Mouse (Mus musculus) midbrain, embryonic 11.5 days (tissue): ENCODE data around the gene Pdpn. TPM values are rescaled to one million over a fixed set of nuclear protein-coding genes. Genes with fewer than 3 reads are reported as not detected.
A peak's percentile ranks its signal among the peaks of the same experiment; 100 is the strongest.

Source experiments
- ATAC-seq: fragments of 200-750 bp; cut with Nextera tagmentation; 2 replicates; pipeline ENCODE4 v1.8.0; 2017; ENCODE audit warnings: moderate TSS enrichment, moderate library complexity; ENCODE audit not compliant: low FRiP score
- DNase-seq: peaks from one replicate; pipeline ENCODE4 v3.0.0; 2015; ENCODE audit warnings: low spot score; ENCODE audit errors: missing footprints
- H3K27ac ChIP-seq: fragments of 300-500 bp; sonication (generic); 2 replicates; pipeline ENCODE4 v1.5.1; 2014; ENCODE audit warnings: low read depth, low read length
- H3K27me3 ChIP-seq: fragments of 300-500 bp; sonication (generic); 2 replicates; pipeline ENCODE4 v1.6.1; 2014; ENCODE audit warnings: mild to moderate bottlenecking, low read length, moderate library complexity, mixed read lengths; ENCODE audit not compliant: control insufficient read depth, insufficient read depth
- H3K36me3 ChIP-seq: fragments of 300-500 bp; sonication (generic); 2 replicates; pipeline ENCODE4 v1.6.1; 2014; ENCODE audit warnings: mild to moderate bottlenecking, low read length, moderate library complexity, mixed read lengths; ENCODE audit not compliant: control insufficient read depth, insufficient read depth
- H3K4me1 ChIP-seq: fragments of 300-500 bp; sonication (generic); 2 replicates; pipeline ENCODE4 v1.6.1; 2014; ENCODE audit warnings: low read length; ENCODE audit not compliant: control insufficient read depth, insufficient read depth
- H3K4me2 ChIP-seq: fragments of 300-500 bp; sonication (generic); 2 replicates; pipeline ENCODE4 v1.6.1; 2014; ENCODE audit warnings: mild to moderate bottlenecking, moderate library complexity
- H3K4me3 ChIP-seq: fragments of 300-500 bp; sonication (generic); 2 replicates; pipeline ENCODE4 v1.5.1; 2014; ENCODE audit warnings: low read depth, low read length
- H3K9ac ChIP-seq: fragments of 300-500 bp; sonication (generic); 2 replicates; pipeline ENCODE4 v1.6.1; 2014; ENCODE audit warnings: low read length
- H3K9me3 ChIP-seq: fragments of 300-500 bp; sonication (generic); 2 replicates; pipeline ENCODE4 v1.6.1; 2016; ENCODE audit warnings: low read length; ENCODE audit not compliant: control insufficient read depth
- WGBS: fragments of 180-500 bp; shearing (Covaris S2); extraction: QIAGEN DNeasy Blood & Tissue Kit; methylation state at CpG from one replicate; pipeline ENCODE4 v1.1.7; 2014; 5-methylcytosine and 5-hydroxymethylcytosine counted together
- polyA plus RNA-seq: library from polyadenylated mRNA; unstranded; fragments of >200 nt; fragmentation: Nextera tagmentation; extraction: Ambion mirVana; gene quantifications from 2 replicates; pipeline ENCODE4 v1.2.1, GENCODE M21; 2014

The Pdpn gene
- polyA plus RNA-seq, 1 experiment from 2014 or later = 119 TPM

GRCm38 (mm10) chr4:143288880-143289279, 10.5 kb downstream of the Pdpn start:
- Histone ChIP-seq H3K4me2 (no peak overlapping the region), H3K9me3 (no peaks in the 10 kb centered on the region), H3K9ac (no peak overlapping the region), H3K4me3 (no peak overlapping the region), H3K27me3 (no peaks in the 10 kb centered on the region), H3K36me3 (peaks cover 4% of the 10 kb centered on the region), H3K27ac (no peak overlapping the region), H3K4me1 (peaks cover 8% of the 10 kb centered on the region)
- DNase-seq (no peak), ATAC-seq (no peak)
- 64% methylated on average over 7 of the region's 7 CpGs for WGBS

DNA sequence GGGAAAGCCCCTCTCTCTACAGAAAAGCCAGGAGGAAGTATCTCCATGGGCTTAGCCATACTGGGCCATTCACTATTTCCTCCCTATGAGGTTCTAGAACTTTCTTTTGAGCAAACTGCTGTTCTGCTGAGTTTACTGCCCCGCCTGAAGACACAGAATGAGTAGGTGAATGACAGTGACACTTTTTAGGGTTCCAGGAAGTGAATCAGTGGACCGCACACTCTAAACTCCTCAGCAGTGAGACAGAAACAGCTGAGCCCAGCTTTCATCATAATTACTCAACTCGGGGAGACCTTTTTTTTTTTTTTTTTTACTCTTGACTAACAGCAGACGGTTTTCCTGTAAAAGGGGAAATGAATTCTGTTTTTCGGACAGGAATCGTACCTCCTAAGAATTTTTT, 10.9 kb downstream of the Pdpn start:
- H3K9ac ChIP-seq = no peak overlapping the region
- peaks cover under 1% of the 10 kb centered on the region; the same call in 1 of the 2 replicates for H3K36me3 ChIP-seq
- no peaks in the 10 kb centered on the region for H3K27me3 ChIP-seq
- H3K27ac ChIP-seq = no peak overlapping the region
- 85% methylated on average over 6 of the region's 6 CpGs for WGBS
- no peak overlapping the region for H3K4me3 ChIP-seq
- no peaks in the 10 kb centered on the region for H3K9me3 ChIP-seq
- DNase-seq = no peak
- peaks cover 8% of the 10 kb centered on the region for H3K4me1 ChIP-seq
- ATAC-seq = no peak
- H3K4me2 ChIP-seq = no peak overlapping the region

GRCm38 (mm10) chr4:143287065-143287464, 12.3 kb downstream of the Pdpn start:
- H3K36me3 ChIP-seq = no peaks in the 10 kb centered on the region
- no peak overlapping the region for H3K4me2 ChIP-seq
- no peak overlapping the region for H3K9ac ChIP-seq
- no peak overlapping the region for H3K4me3 ChIP-seq
- peaks cover 8% of the 10 kb centered on the region for H3K4me1 ChIP-seq
- ATAC-seq (peak; percentile 70), DNase-seq (no peak)
- no peak overlapping the region for H3K27ac ChIP-seq
- no peaks in the 10 kb centered on the region for H3K27me3 ChIP-seq
- WGBS = 64% methylated on average over 4 of the region's 4 CpGs
- H3K9me3 ChIP-seq = no peaks in the 10 kb centered on the region

DNA sequence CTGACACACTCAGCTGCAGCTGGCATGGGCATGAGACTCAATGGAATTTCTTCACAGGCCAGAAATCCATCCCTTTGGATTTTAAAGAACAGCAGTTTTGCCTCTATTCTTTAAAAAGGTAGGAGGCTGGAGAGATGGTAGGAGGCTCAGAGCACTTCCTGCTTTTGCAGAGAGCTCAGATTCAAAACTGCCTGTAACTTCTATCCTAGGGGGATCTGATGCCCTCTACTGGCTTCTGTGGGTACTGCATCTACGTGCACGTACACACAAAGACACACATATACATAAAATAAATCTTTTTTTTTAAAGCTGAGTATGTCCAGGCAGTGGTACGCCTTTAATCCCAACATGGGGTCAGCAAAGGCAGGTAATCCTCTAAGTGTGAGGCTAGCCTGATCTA, 19.2 kb downstream of the Pdpn start:
- H3K27ac ChIP-seq = peak overlapping the region; percentile 92
- peaks cover 18% of the 10 kb centered on the region for H3K4me1 ChIP-seq
- 82% methylated on average over 3 of the region's 3 CpGs for WGBS
- no peaks in the 10 kb centered on the region for H3K9me3 ChIP-seq
- H3K4me3 ChIP-seq = no peak overlapping the region
- no peaks in the 10 kb centered on the region for H3K27me3 ChIP-seq
- ATAC-seq (peak; percentile 10; the same call in 1 of the 2 replicates), DNase-seq (peak; percentile 93)
- no peaks in the 10 kb centered on the region for H3K36me3 ChIP-seq
- no peak overlapping the region for H3K4me2 ChIP-seq
- H3K9ac ChIP-seq = peak overlapping the region; percentile 10; the same call in 1 of the 2 replicates

DNA sequence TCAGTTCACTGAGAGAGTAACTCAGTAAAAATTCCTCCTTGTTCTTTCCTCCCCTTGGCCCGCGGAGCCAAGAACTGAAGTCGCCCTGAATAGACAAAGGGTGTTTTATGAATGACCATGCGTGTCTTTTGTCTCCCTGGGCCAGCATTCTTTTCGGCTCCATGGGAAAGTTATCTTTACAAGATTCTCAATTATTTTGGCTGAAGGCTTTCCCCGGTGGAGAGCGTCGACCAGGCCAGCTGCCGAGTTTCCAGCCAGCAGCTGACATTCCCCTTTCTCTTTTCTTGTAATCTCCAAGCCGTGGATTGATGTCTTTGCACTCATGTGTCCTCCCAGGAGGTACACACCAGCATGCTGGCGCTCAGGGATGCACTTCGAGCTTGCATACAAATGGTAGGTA, 19.7 kb downstream of the Pdpn start:
- H3K4me2 ChIP-seq = no peak overlapping the region
- peaks cover 18% of the 10 kb centered on the region for H3K4me1 ChIP-seq
- no peaks in the 10 kb centered on the region for H3K9me3 ChIP-seq
- 14% methylated on average over 12 of the region's 12 CpGs for WGBS
- H3K36me3 ChIP-seq = no peaks in the 10 kb centered on the region
- H3K27me3 ChIP-seq = no peaks in the 10 kb centered on the region
- DNase-seq = peak; percentile 93
- H3K27ac ChIP-seq = peak overlapping the region; percentile 92
- no peak overlapping the region for H3K4me3 ChIP-seq
- ATAC-seq = peak; percentile 83
- H3K9ac ChIP-seq = peak overlapping the region; percentile 11; the same call in 1 of the 2 replicates

DNA sequence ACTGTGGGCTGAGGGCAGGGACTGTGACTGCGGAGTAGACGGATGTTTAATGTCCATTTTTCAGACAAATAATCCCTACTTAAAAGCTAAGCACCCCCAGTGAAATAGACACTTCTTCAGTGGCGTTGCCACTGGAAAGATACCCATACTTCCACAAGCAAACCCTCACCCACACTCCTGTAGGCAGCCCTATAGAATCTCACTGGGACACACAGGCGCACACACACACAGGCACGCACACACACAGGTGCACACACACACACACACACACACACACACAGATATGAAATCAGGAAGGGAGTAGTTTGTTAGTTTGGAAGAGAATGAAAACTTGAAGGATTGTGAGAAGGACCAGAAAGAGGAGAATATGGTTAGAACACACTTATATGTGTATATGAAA, 20.3 kb downstream of the Pdpn start:
- H3K4me1 ChIP-seq = peaks cover 18% of the 10 kb centered on the region
- no peak overlapping the region; the same call in 1 of the 2 replicates for H3K9ac ChIP-seq
- WGBS = 66% methylated on average over 5 of the region's 5 CpGs
- H3K27ac ChIP-seq = peak overlapping the region; percentile 92
- H3K9me3 ChIP-seq = no peaks in the 10 kb centered on the region
- H3K27me3 ChIP-seq = no peaks in the 10 kb centered on the region
- H3K4me3 ChIP-seq = no peak overlapping the region
- DNase-seq = no peak
- no peaks in the 10 kb centered on the region; the same call in 1 of the 2 replicates for H3K36me3 ChIP-seq
- peak; percentile 47; the same call in 1 of the 2 replicates for ATAC-seq
- H3K4me2 ChIP-seq = no peak overlapping the region

GRCm38 (mm10) chr4:143278429-143278871, 20.9 kb downstream of the Pdpn start:
- H3K27me3 ChIP-seq = no peaks in the 10 kb centered on the region
- peaks cover 18% of the 10 kb centered on the region for H3K4me1 ChIP-seq
- peaks cover 4% of the 10 kb centered on the region for H3K36me3 ChIP-seq
- WGBS = 56% methylated on average over 14 of the region's 14 CpGs
- H3K9ac ChIP-seq = no peak overlapping the region
- ATAC-seq (peak; percentile 45; the same call in 1 of the 2 replicates), DNase-seq (peak; percentile 92)
- peak overlapping the region; percentile 92 for H3K27ac ChIP-seq
- H3K9me3 ChIP-seq = no peaks in the 10 kb centered on the region
- no peak overlapping the region for H3K4me2 ChIP-seq
- H3K4me3 ChIP-seq = no peak overlapping the region

- WGBS = 92% methylated on average over 6 of the region's 6 CpGs
- Histone ChIP-seq H3K9ac (no peak overlapping the region), H3K9me3 (no peaks in the 10 kb centered on the region), H3K36me3 (peaks cover 12% of the 10 kb centered on the region), H3K4me1 (peaks cover 18% of the 10 kb centered on the region), H3K4me2 (no peak overlapping the region), H3K27me3 (no peaks in the 10 kb centered on the region), H3K27ac (no peak overlapping the region), H3K4me3 (no peak overlapping the region)
- no peak for ATAC-seq
- DNase-seq = no peak
These were observed 22.0 kb downstream of the Pdpn start for GRCm38 (mm10) chr4:143277319-143277718.

GRCm38 (mm10) chr4:143271571-143271970, 27.8 kb downstream of the Pdpn start:
- peaks cover 12% of the 10 kb centered on the region for H3K36me3 ChIP-seq

More at GRCm38 (mm10) chr4:143271571-143271970, 27.8 kb downstream of the Pdpn start:
- H3K4me2 ChIP-seq = no peak overlapping the region
- H3K9me3 ChIP-seq = no peaks in the 10 kb centered on the region
- H3K4me3 ChIP-seq = no peak overlapping the region
- 70% methylated on average over 6 of the region's 6 CpGs for WGBS
- H3K4me1 ChIP-seq = no peaks in the 10 kb centered on the region
- no peak overlapping the region for H3K27ac ChIP-seq
- no peaks in the 10 kb centered on the region for H3K27me3 ChIP-seq
- ATAC-seq (no peak), DNase-seq (peak; percentile 64)
- H3K9ac ChIP-seq = no peak overlapping the region
